Mouse (Mus musculus) kidney, adult 2 months (tissue): ENCODE data around the gene Elof1. TPM values are rescaled to one million over a fixed set of nuclear protein-coding genes. Genes with fewer than 3 reads are reported as not detected.
A peak's percentile ranks its signal among the peaks of the same experiment; 100 is the strongest.

Experiments
- DNase-seq: peaks from one replicate; pipeline ENCODE4 v3.0.0; 2021
- H3K27ac ChIP-seq: fragments of 200-500 bp; 2 replicates; pipeline ENCODE4 v1.5.1; 2012; ENCODE audit warnings: low read depth, low read length, control low read depth, inconsistent platforms; ENCODE audit not compliant: insufficient read depth
- H3K27me3 ChIP-seq: fragments of 200-500 bp; replicated peaks from 2 replicates; pipeline ENCODE4 v1.6.1; 2012; ENCODE audit warnings: mild to moderate bottlenecking, moderate library complexity, low read length, inconsistent platforms; ENCODE audit not compliant: control insufficient read depth, insufficient read depth
- H3K36me3 ChIP-seq: fragments of 200-500 bp; 2 replicates; pipeline ENCODE4 v1.6.1; 2012; ENCODE audit warnings: mild to moderate bottlenecking, moderate library complexity, low read length, inconsistent platforms; ENCODE audit not compliant: control insufficient read depth, insufficient read depth
- H3K4me1 ChIP-seq: fragments of 200-500 bp; 2 replicates; pipeline ENCODE4 v1.6.1; 2011; ENCODE audit warnings: low read length; ENCODE audit not compliant: control insufficient read depth, insufficient read depth
- H3K4me3 ChIP-seq: fragments of 200-500 bp; 2 replicates; pipeline ENCODE4 v1.5.1; 2011; ENCODE audit warnings: mild to moderate bottlenecking, low read depth, low read length, control low read depth; ENCODE audit not compliant: insufficient read depth
- CTCF ChIP-seq: fragments of 200-500 bp; conservative IDR thresholded peaks from 2 replicates; pipeline ENCODE4 v1.5.1; 2011; ENCODE audit warnings: low read depth, mild to moderate bottlenecking, control low read depth, low read length, moderate library complexity, mixed read lengths; ENCODE audit not compliant: insufficient read depth, insufficient read length
- POLR2A ChIP-seq: fragments of 200-500 bp; IDR thresholded peaks from one replicate; pipeline ENCODE4 v1.6.1; 2011; ENCODE audit warnings: low read depth, low read length, control low read depth
- WGBS: fragments of 180-500 bp; shearing (Covaris S2); methylation state at CpG from one replicate; pipeline ENCODE4 v1.1.7; 2018; 5-methylcytosine and 5-hydroxymethylcytosine counted together
- polyA plus RNA-seq: library from polyadenylated mRNA; depleted of rRNA; stranded (reverse); fragments of >200 nt; gene quantifications from 2 replicates; pipeline ENCODE4 v1.2.3, GENCODE M21; 2012

Gene Elof1
- polyA plus RNA-seq, 1 experiment = 163 TPM

DNA sequence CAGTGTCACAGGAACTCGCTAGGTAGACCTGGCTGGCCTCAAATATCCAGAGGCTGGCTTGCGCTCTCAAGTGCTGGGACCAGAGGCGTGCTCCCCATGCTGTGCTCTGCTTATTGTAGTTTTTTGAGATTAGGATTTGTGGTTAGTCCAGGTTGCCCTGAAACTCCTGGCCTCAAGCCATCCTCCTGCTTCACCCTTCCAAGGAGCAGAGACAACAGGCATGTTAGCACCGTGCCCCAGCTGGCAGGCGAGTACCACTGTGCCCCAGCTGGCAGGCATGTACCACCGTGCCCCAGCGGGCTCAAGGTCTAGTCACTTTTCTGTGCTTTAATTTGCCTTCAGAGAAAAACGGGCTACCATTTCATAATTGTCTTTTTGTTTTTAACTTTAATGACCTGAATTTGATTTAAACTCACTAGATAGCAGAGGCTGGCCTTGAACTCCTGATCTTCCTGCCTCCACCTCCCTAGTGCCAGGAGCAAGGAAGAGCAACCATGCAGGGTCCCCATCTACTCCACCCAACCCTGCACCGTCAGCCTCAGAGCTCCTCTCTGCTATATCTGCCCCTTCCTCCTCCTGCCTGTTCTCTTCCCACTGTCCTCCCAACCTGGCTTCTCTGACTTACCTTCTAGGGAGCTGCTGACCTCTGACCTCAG lies 18.1 kb upstream of the Elof1 start:
- no peaks in the 10 kb centered on the region for H3K36me3 ChIP-seq
- H3K27ac ChIP-seq = no peak overlapping the region
- DNase-seq = no peak
- WGBS = 85% methylated on average over 9 of the region's 9 CpGs
- no peak for TF ChIP-seq CTCF
- no peak for TF ChIP-seq POLR2A
- H3K27me3 ChIP-seq = no peaks in the 10 kb centered on the region
- peaks cover 6% of the 10 kb centered on the region; the same call in 1 of the 2 replicates for H3K4me1 ChIP-seq
- H3K4me3 ChIP-seq = no peak overlapping the region

DNA sequence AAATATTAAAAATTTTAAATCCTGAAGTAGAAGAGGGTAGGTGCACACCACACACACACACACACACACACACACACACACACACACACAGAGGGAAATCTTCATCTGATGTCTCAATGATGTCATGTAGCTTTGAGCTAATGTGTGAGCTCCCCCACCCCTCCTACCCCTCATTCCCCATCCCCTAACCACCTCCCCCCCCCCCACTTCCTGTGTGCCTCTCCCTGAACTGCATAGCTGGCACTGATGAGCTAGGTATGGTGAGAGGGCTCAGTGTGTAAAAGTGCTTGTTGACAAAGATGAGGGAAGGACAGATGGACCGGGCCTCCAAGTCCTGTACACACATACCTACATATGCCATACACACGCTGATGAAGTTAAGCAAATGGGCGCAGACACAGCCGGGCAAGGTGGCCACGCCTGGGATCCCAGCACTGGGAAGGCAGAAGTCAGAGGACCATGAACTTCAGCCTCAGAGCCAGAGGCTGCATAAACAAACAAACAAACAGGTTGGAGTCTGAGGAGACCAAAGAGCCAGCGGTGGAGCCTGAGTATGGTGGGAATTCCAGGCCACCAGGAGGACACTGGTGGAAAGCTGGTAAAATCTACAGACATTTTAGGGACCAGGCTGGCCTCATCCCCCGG lies 17.4 kb upstream of the Elof1 start:
- WGBS = 81% methylated on average over 7 of the region's 7 CpGs
- DNase-seq = no peak
- Histone ChIP-seq H3K27me3 (no peaks in the 10 kb centered on the region), H3K36me3 (no peaks in the 10 kb centered on the region), H3K4me1 (peaks cover 6% of the 10 kb centered on the region; the same call in 1 of the 2 replicates), H3K4me3 (no peak overlapping the region), H3K27ac (no peak overlapping the region)
- TF ChIP-seq POLR2A (no peak), CTCF (no peak)

DNA sequence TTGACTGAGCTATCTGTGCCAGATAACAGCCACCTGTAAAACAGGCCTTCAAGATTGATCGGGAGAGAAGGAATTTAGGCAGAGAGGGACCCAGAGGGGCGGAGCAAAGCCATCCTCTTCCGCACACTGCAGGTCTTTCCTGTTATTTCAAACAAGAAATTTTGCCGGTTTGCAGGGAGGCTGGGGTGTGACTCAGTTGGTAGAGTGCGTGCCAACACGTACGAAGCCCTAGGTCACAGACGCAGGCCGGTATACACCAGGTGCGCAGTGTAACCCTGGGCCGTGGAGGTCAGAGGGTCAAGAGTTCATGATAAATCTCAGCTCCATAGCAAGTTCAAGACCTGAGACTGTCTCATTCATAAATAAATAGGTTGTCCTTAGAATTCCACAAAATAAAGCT lies 15.2 kb upstream of the Elof1 start:
- no peak overlapping the region for H3K27ac ChIP-seq
- DNase-seq = no peak
- H3K36me3 ChIP-seq = no peaks in the 10 kb centered on the region
- WGBS = 71% methylated on average over 11 of the region's 11 CpGs
- H3K4me1 ChIP-seq = peaks cover 6% of the 10 kb centered on the region; the same call in 1 of the 2 replicates
- peak overlapping the region; percentile 47; the same call in 1 of the 2 replicates for H3K4me3 ChIP-seq
- H3K27me3 ChIP-seq = no peaks in the 10 kb centered on the region
- TF ChIP-seq CTCF = no peak
- TF ChIP-seq POLR2A = no peak

DNA sequence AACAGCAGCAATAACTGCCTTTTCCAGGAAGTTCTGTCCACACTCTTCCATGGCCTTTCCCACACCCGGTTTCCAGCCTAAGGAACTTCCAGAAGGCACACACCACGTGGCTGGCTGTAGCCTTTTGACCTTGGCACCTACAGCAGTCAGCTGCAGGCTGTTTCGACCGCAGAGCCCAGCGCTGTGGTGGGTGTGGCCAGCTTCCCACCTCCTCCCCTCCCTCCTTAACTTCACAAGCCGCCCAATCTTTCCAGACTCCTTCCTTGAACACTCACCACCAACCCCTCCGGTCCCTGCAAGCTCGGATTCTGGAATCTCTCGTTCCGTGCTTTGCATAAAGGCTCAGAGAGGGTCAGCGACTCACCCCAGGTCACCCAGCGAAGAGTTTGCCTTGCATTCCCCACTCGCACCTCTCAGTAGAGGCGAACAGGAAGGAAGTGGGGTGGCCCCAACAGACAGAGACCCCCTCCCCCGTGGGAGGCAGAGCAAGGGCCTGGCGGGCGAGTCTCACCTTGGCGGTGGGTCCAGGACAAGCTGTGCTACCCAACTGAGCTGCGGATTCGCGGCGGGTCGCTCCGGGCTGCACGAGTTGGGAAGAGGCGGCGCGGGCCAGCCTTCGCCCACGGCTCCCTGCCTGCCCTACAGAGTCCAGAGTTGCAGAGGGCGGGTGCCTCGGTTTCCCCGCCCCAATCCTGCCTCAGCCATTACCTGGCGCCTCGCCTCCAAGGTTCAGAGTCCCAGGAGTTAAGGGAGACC lies 14.4 kb upstream of the Elof1 start:
- Histone ChIP-seq H3K36me3 (no peaks in the 10 kb centered on the region), H3K4me1 (peaks cover 6% of the 10 kb centered on the region; the same call in 1 of the 2 replicates), H3K27me3 (no peaks in the 10 kb centered on the region), H3K4me3 (peak overlapping the region; percentile 47), H3K27ac (peak overlapping the region; percentile 7; the same call in 1 of the 2 replicates)
- WGBS = 5% methylated on average over 35 of the region's 35 CpGs
- no peak for TF ChIP-seq POLR2A
- no peak for TF ChIP-seq CTCF
- peak; percentile 82 for DNase-seq

DNA sequence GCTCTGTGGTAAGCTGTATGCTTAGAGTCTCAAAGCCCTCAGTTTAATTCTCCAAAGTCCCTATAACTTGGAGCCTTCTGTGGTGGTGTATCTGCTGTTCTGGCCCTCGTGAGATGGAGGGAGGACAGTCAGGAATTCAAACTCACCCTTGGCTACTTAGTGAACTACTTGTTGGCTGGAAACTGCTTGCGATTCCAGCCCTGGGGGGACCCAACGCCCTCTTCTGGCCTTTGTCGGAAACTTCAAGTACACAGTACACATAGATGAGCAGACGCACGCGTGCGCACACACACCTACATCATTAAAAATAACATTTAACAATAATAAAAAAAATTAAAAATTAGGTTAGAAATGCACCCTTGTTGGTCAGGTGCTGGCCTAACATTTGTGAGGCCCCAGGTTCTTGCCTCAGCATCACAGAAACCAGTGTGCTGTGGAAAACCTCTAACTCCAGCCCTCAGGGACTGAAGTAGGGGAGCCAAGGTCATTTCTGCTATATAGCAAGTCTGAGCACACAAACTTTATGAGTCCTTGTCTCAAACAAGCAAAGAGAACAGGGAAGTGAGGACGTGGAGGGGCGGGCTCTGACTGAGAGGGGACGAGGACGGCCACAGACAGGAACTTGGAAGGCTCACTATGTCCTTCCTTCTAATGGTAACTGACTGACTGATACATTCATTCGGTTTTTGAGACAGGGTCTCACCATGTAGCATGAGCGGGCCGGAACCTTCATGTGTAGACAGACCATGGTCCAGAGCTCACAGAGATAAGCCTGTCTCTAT lies 8.5 kb upstream of the Elof1 start:
- TF ChIP-seq POLR2A (no peak), CTCF (no peak)
- Histone ChIP-seq H3K36me3 (no peaks in the 10 kb centered on the region), H3K27ac (no peak overlapping the region), H3K4me3 (no peak overlapping the region), H3K27me3 (no peaks in the 10 kb centered on the region), H3K4me1 (no peaks in the 10 kb centered on the region)
- DNase-seq = no peak
- 89% methylated on average over 15 of the region's 15 CpGs for WGBS

DNA sequence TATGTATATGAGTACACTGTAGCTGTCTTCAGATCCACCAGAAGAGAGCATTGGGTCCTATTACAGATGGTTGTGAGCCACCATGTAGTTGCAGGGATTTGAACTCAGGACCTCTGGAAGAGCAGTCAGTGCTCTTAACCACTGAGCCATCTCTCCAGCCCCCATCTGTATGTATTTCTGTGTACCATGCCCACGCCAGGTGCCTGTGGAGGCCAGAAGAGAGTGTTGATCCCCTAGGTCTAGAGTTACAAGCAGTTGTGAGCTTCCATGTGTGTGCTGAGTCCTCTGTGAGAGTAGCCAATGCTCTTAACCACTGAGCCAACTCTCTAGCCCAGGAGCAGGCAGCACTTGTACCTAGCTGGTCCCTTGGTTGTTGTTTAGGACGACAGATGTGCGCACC lies 7.2 kb upstream of the Elof1 start:
- no peak overlapping the region for H3K4me3 ChIP-seq
- H3K4me1 ChIP-seq = no peaks in the 10 kb centered on the region
- no peaks in the 10 kb centered on the region for H3K27me3 ChIP-seq
- TF ChIP-seq POLR2A (no peak), CTCF (no peak)
- no peaks in the 10 kb centered on the region for H3K36me3 ChIP-seq
- 87% methylated on average over 3 of the region's 3 CpGs for WGBS
- H3K27ac ChIP-seq = no peak overlapping the region
- no peak for DNase-seq
